Mouse (Mus musculus) C2C12 (cell line): Measurements from ENCODE around the gene Itgad.

Experiments
- CTCF ChIP-seq: IDR thresholded peaks from one replicate; pipeline ENCODE4 v1.5.1; 2011; ENCODE audit not compliant: control insufficient read depth, insufficient read depth, insufficient read length
- MAX ChIP-seq: IDR thresholded peaks from one replicate; pipeline ENCODE4 v1.6.1; 2011; ENCODE audit warnings: mild to moderate bottlenecking, control low read depth
- MYOG ChIP-seq: IDR thresholded peaks from one replicate; pipeline ENCODE4 v1.6.1; 2011; ENCODE audit not compliant: control insufficient read depth, insufficient read length; ENCODE audit errors: extremely low read depth
- USF1 ChIP-seq: IDR thresholded peaks from one replicate; pipeline ENCODE4 v1.6.1; 2011; ENCODE audit warnings: low read depth, mild to moderate bottlenecking, control low read depth, moderate library complexity

DNA sequence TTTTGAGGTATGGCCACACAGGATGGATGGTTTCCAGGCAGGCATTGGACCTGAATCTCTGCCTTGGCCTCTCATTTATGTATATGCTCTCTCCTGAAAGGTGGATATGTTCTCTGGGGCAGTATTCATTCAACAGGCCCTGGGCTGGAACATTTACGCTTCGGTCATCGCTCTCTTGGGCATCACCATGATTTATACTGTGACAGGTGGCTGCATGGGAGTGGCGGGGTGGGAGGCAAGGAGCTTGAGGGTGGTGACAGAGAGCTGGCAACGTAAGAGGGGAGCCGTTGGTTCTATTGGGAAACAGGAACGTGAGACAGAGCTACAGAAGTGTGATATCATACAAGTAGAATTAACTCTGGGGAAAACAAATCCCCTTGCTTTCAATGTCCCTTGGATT is 113.6 kb downstream of the Itgad start:
- no peak for TF ChIP-seq CTCF
- TF ChIP-seq MAX: no peak
- TF ChIP-seq MYOG: no peak
- TF ChIP-seq USF1: no peak
